Mouse (Mus musculus) lung, adult 18-20 months (tissue): ENCODE measurements around the gene Rtl10.
"Not testable (repeated sequence)": the region's sequence is repeated elsewhere in the genome, so short reads cannot be mapped to it uniquely, and the experiment has no call there.

Experiments
- DNase-seq, 2 experiments: peaks; one replicate each; pipeline ENCODE4 v3.0.0; 2022; ENCODE audit warnings: mixed read lengths in 2 of 2

Gene Rtl10

GRCm38 (mm10) chr16:18484386-18484785 lies 14.3 kb upstream of the Rtl10 start:
- no peak for DNase-seq

- no peak for DNase-seq
Observed at GRCm38 (mm10) chr16:18484794-18485435, 13.8 kb upstream of the Rtl10 start.

- DNase-seq = no peak
Observed at GRCm38 (mm10) chr16:18486126-18486525, 12.6 kb upstream of the Rtl10 start.

GRCm38 (mm10) chr16:18490281-18490680 lies 8.4 kb upstream of the Rtl10 start:
- no peak for DNase-seq

GRCm38 (mm10) chr16:18490894-18491293 lies 7.8 kb upstream of the Rtl10 start:
- no peak for DNase-seq

GRCm38 (mm10) chr16:18497865-18498515 lies 711 bp upstream of the Rtl10 start:
- DNase-seq = no peak

- peak in 1 of 2 experiments; percentile 24 for DNase-seq
Observed at GRCm38 (mm10) chr16:18498996-18499395, 295 bp downstream of the Rtl10 start.

- no peak for DNase-seq
Observed at GRCm38 (mm10) chr16:18501531-18501930, 2.8 kb downstream of the Rtl10 start.

GRCm38 (mm10) chr16:18503566-18504342 lies 5.1 kb downstream of the Rtl10 start:
- no peak for DNase-seq

- DNase-seq = no peak
Observed at GRCm38 (mm10) chr16:18506524-18507199, 8.0 kb downstream of the Rtl10 start.

- no peak for DNase-seq
Observed at GRCm38 (mm10) chr16:18507200-18507549, 8.5 kb downstream of the Rtl10 start.

GRCm38 (mm10) chr16:18511741-18512140 lies 13.0 kb downstream of the Rtl10 start:
- DNase-seq = no peak

GRCm38 (mm10) chr16:18513508-18513907 lies 14.8 kb downstream of the Rtl10 start:
- DNase-seq = no peak

- peak in 1 of 2 experiments; percentile 22 for DNase-seq
Observed at GRCm38 (mm10) chr16:18518091-18518490, 19.4 kb downstream of the Rtl10 start.

- DNase-seq = no peak
Observed at GRCm38 (mm10) chr16:18523563-18524245, 25.0 kb downstream of the Rtl10 start.

- DNase-seq = no peak
Observed at GRCm38 (mm10) chr16:18528656-18529055, 30.0 kb downstream of the Rtl10 start.

- not testable (repeated sequence) for DNase-seq
Observed at GRCm38 (mm10) chr16:18533061-18533460, 34.4 kb downstream of the Rtl10 start.

GRCm38 (mm10) chr16:18537407-18537990 lies 38.8 kb downstream of the Rtl10 start:
- DNase-seq = no peak

- no peak for DNase-seq
Observed at GRCm38 (mm10) chr16:18539281-18539680, 40.6 kb downstream of the Rtl10 start.

- DNase-seq = no peak
Observed at GRCm38 (mm10) chr16:18543151-18543829, 44.6 kb downstream of the Rtl10 start.

- no peak for DNase-seq
Observed at GRCm38 (mm10) chr16:18547891-18548290, 49.2 kb downstream of the Rtl10 start.
